Mouse (Mus musculus) limb, embryonic 14.5 days (tissue): ENCODE measurements around the gene Fgfr4. TPM values are rescaled to one million over a fixed set of nuclear protein-coding genes. Genes with fewer than 3 reads are reported as not detected.
"Not testable (repeated sequence)": the region's sequence is repeated elsewhere in the genome, so short reads cannot be mapped to it uniquely, and the experiment has no call there.

Source experiments
- ATAC-seq: fragments of 200-750 bp; cut with Nextera tagmentation; 2 replicates; pipeline ENCODE4 v1.8.0; 2017; ENCODE audit warnings: low read depth, moderate number of reproducible peaks, moderate TSS enrichment; ENCODE audit not compliant: low FRiP score
- DNase-seq: peaks from one replicate; pipeline ENCODE4 v3.0.0-alpha.2; 2015; ENCODE audit warnings: low spot score
- H3K27ac ChIP-seq: fragments of 300-500 bp; sonication (generic); replicated peaks from 2 replicates; pipeline ENCODE4 v1.5.1; 2014; ENCODE audit warnings: low read depth, mild to moderate bottlenecking, low read length, moderate library complexity, mixed read lengths
- H3K27me3 ChIP-seq: fragments of 300-500 bp; sonication (generic); 2 replicates; pipeline ENCODE4 v1.6.1; 2014; ENCODE audit warnings: low read length, mixed read lengths; ENCODE audit not compliant: control insufficient read depth, insufficient read depth
- H3K36me3 ChIP-seq: fragments of 300-500 bp; sonication (generic); 2 replicates; pipeline ENCODE4 v1.6.1; 2014; ENCODE audit warnings: mild to moderate bottlenecking, low read length, moderate library complexity, mixed read lengths; ENCODE audit not compliant: control insufficient read depth, insufficient read depth
- H3K4me1 ChIP-seq: fragments of 300-500 bp; sonication (generic); 2 replicates; pipeline ENCODE4 v1.6.1; 2014; ENCODE audit warnings: antibody characterized with exemption, low read length, mixed read lengths; ENCODE audit not compliant: control insufficient read depth, insufficient read depth
- H3K4me2 ChIP-seq: fragments of 300-500 bp; sonication (generic); replicated peaks from 2 replicates; pipeline ENCODE4 v1.6.1; 2014; ENCODE audit warnings: low read depth, mild to moderate bottlenecking, low read length, moderate library complexity; ENCODE audit not compliant: severe bottlenecking
- H3K4me3 ChIP-seq: fragments of 300-500 bp; sonication (generic); replicated peaks from 2 replicates; pipeline ENCODE4 v1.5.1; 2014; ENCODE audit warnings: low read length
- H3K9ac ChIP-seq: fragments of 300-500 bp; sonication (generic); 2 replicates; pipeline ENCODE4 v1.6.1; 2014; ENCODE audit warnings: mild to moderate bottlenecking, low read depth, low read length, moderate library complexity; ENCODE audit not compliant: severe bottlenecking
- H3K9me3 ChIP-seq: fragments of 300-500 bp; sonication (generic); 2 replicates; pipeline ENCODE4 v1.6.1; 2016; ENCODE audit warnings: low read length; ENCODE audit not compliant: control insufficient read depth
- POLR2A ChIP-seq: fragments of 200-500 bp; IDR thresholded peaks from 2 replicates; pipeline ENCODE4 v1.8.0; 2012; ENCODE audit warnings: inconsistent platforms, mild to moderate bottlenecking, moderate library complexity, borderline replicate concordance; ENCODE audit not compliant: insufficient read depth, insufficient read length; ENCODE audit errors: extremely low read depth
- WGBS: fragments of 180-500 bp; shearing (Covaris S2); extraction: QIAGEN DNeasy Blood & Tissue Kit; methylation state at CpG from one replicate; pipeline ENCODE4 v1.1.7; 2014; 5-methylcytosine and 5-hydroxymethylcytosine counted together
- polyA plus RNA-seq, 2 experiments: library from polyadenylated mRNA; depleted of rRNA in 1 of 2; stranded (reverse) in 1 of 2; unstranded in 1 of 2; fragments of >200 nt; fragmentation: Nextera tagmentation in 1 of 2; extraction: Ambion mirVana in 1 of 2; gene quantifications; 2 replicates each; pipeline versions ENCODE4 v1.2.1 to v1.2.3; 2012 to 2014

Fgfr4 gene
- polyA plus RNA-seq, 2 experiments, result 12.1 to 38.9 TPM

- Histone ChIP-seq H3K27ac (peak overlapping the region; percentile 79), H3K4me2 (peak overlapping the region; percentile 42), H3K27me3 (no peaks in the 10 kb centered on the region), H3K4me1 (no peaks in the 10 kb centered on the region), H3K36me3 (no peaks in the 10 kb centered on the region), H3K9me3 (no peaks in the 10 kb centered on the region), H3K9ac (peak overlapping the region; percentile 46), H3K4me3 (peak overlapping the region; percentile 30)
- DNase-seq (peak; percentile 77), ATAC-seq (peak; percentile 85)
- 3% methylated on average over 23 of the region's 23 CpGs for WGBS
- TF ChIP-seq POLR2A, result no peak
Measured at GRCm38 (mm10) chr13:55182173-55182894, 29.9 kb downstream of the Fgfr4 start.

DNA sequence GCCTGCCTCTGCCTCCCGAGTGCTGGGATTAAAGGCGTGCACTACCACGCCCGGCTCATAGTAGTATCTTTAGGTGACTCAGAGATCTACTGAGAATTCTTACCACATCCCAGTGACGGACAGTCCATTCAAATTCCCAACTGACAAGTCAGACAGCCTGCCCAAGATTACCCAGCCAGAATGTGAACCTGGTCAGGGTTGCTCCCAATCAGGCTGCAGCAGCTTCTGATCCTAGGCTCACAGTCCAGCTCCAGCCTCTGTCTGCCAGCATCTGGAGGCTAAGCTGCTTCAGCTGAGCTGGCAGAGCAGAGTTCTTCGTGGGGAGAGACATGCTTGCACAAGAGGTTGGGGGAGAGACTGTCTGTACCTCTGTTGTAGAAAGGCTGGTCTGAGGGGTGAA, 30.9 kb downstream of the Fgfr4 start:
- no peaks in the 10 kb centered on the region for H3K36me3 ChIP-seq
- H3K27ac ChIP-seq, result no peak overlapping the region
- ATAC-seq (no peak), DNase-seq (no peak)
- WGBS, result 87% methylated on average over 6 of the region's 6 CpGs
- no peak for TF ChIP-seq POLR2A
- H3K9me3 ChIP-seq, result no peaks in the 10 kb centered on the region
- no peak overlapping the region for H3K9ac ChIP-seq
- H3K4me1 ChIP-seq, result no peaks in the 10 kb centered on the region
- H3K27me3 ChIP-seq, result no peaks in the 10 kb centered on the region
- H3K4me3 ChIP-seq, result no peak overlapping the region
- no peak overlapping the region for H3K4me2 ChIP-seq

DNA sequence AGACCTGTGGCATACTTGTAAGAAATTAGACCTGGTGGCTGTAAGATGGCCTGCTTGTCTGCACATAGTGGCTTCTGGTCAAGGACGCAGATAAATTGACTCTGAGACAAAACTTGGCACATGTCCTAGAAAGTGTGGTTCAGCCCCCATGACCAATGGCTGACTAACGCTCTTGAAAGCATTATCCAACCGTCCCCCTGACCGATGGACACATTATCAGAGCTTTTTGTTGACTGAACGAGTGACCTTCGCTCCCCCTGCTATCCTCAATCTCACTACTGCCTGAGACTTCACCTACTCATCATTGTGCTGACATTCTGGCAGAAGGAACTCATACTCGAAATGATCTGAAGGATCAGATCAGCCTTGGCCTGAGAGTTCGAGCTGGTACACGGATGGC, 34.6 kb downstream of the Fgfr4 start:
- not testable (repeated sequence) for H3K36me3 ChIP-seq, DNase-seq, H3K9ac ChIP-seq, ATAC-seq, H3K4me2 ChIP-seq, H3K27me3 ChIP-seq, H3K4me3 ChIP-seq, H3K4me1 ChIP-seq, H3K27ac ChIP-seq, H3K9me3 ChIP-seq
- no CpG with 5 or more reads among the region's 9 CpGs for WGBS

DNA sequence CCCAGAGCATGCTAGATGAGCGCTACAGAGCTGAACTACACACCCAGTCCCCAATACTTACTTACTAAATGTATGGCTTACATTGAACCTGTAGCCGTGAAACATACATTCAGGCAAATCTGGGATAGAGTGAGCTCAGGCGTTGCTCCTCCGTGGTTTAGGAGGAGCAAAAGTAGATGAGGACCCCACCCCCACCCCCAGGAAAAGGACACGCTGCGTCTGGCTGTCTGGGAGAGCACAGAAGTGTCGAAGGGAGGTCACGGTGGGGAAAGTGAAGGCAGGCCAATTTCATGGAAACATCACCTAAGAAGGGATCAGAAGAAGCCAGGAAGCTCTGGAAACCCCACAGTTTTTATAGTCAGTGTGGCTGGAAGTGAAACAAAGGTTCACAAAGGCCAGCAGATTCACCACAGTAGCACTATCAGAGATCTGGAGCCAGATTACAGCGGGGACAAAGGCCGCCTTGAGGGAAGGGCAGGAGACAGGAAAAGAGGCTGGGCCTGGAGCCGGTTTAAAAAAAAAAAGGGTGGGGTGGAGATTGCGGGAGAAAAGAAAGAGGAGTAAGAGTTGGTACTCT, 37.2 kb downstream of the Fgfr4 start:
- 4% methylated on average over 12 of the region's 12 CpGs for WGBS
- peaks cover 4% of the 10 kb centered on the region for H3K4me1 ChIP-seq
- peak overlapping the region; percentile 88 for H3K27ac ChIP-seq
- no peak; the same call in 1 of the 2 replicates for ATAC-seq
- H3K27me3 ChIP-seq, result no peaks in the 10 kb centered on the region
- no peak for TF ChIP-seq POLR2A
- H3K4me2 ChIP-seq, result peak overlapping the region; percentile 68
- DNase-seq, result no peak
- peak overlapping the region; percentile 43 for H3K4me3 ChIP-seq
- H3K36me3 ChIP-seq, result no peaks in the 10 kb centered on the region
- peak overlapping the region; percentile 60 for H3K9ac ChIP-seq
- no peaks in the 10 kb centered on the region for H3K9me3 ChIP-seq

GRCm38 (mm10) chr13:55190121-55190868, 37.9 kb downstream of the Fgfr4 start:
- peak overlapping the region; percentile 60 for H3K9ac ChIP-seq
- WGBS, result 3% methylated on average over 30 of the region's 34 CpGs
- peak; percentile 54; the same call in 1 of the 2 replicates for TF ChIP-seq POLR2A
- H3K9me3 ChIP-seq, result no peaks in the 10 kb centered on the region
- H3K27ac ChIP-seq, result peak overlapping the region; percentile 88
- no peaks in the 10 kb centered on the region for H3K36me3 ChIP-seq
- peaks cover 4% of the 10 kb centered on the region for H3K4me1 ChIP-seq
- H3K4me3 ChIP-seq, result peak overlapping the region; percentile 43
- DNase-seq (peak; percentile 96), ATAC-seq (peak; percentile 100)
- peak overlapping the region; percentile 68 for H3K4me2 ChIP-seq
- no peaks in the 10 kb centered on the region for H3K27me3 ChIP-seq
